Mouse (Mus musculus) lung, adult 2 months (tissue): ENCODE measurements around the gene Uox. TPM values are rescaled to one million over a fixed set of nuclear protein-coding genes. Genes with fewer than 3 reads are reported as not detected.

ENCODE experiments used
- DNase-seq: peaks from one replicate; pipeline ENCODE4 v3.0.0; 2022
- H3K4me1 ChIP-seq: fragments of 200-500 bp; 2 replicates; pipeline ENCODE4 v1.6.1; 2011; ENCODE audit warnings: low read length; ENCODE audit not compliant: control insufficient read depth, insufficient read depth
- H3K4me3 ChIP-seq: fragments of 200-500 bp; replicated peaks from 2 replicates; pipeline ENCODE3; 2011; ENCODE audit warnings: low read depth, mild to moderate bottlenecking, control low read depth, low read length; ENCODE audit errors: extremely low read depth
- CTCF ChIP-seq: fragments of 200-500 bp; IDR thresholded peaks from 2 replicates; pipeline ENCODE4 v1.5.1; 2011; ENCODE audit warnings: mild to moderate bottlenecking, low read length, control low read depth; ENCODE audit not compliant: insufficient read depth
- POLR2A ChIP-seq: fragments of 200-500 bp; IDR thresholded peaks from 2 replicates; pipeline ENCODE4 v1.6.1; 2011; ENCODE audit warnings: low read depth, mild to moderate bottlenecking, control low read depth, low read length, borderline replicate concordance; ENCODE audit errors: extremely low read depth
- WGBS: fragments of 180-500 bp; shearing (Covaris S2); methylation state at CpG from one replicate; pipeline ENCODE4 v1.1.7; 2018; 5-methylcytosine and 5-hydroxymethylcytosine counted together
- polyA plus RNA-seq: library from polyadenylated mRNA; depleted of rRNA; stranded (reverse); fragments of >200 nt; gene quantifications from 2 replicates; pipeline ENCODE4 v1.2.3, GENCODE M21; 2012

The Uox gene
- polyA plus RNA-seq, 1 experiment = 0.82 TPM

DNA sequence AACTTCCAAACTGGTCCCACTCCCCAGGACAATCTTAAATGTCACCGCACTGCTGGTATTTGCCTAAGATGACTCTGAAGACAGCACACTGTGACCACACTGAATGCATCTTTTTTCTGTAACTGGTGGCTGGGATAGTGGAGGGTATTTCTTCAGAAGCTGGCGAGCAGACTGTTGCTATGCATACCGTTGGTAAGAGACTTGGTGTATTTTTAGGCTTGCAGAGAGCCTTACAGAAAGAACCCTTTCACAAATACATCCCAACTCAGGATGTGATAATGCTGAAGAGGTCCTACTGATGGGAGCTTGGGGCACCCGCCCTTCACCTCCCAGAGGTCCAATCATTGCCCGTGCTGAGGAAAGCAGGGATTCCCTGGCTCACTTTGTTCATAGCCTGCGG is 12.7 kb upstream of the Uox start:
- TF ChIP-seq POLR2A = no peak
- Histone ChIP-seq H3K4me1 (no peaks in the 10 kb centered on the region), H3K4me3 (no peak overlapping the region)
- 80% methylated on average over 6 of the region's 6 CpGs for WGBS
- DNase-seq = no peak

DNA sequence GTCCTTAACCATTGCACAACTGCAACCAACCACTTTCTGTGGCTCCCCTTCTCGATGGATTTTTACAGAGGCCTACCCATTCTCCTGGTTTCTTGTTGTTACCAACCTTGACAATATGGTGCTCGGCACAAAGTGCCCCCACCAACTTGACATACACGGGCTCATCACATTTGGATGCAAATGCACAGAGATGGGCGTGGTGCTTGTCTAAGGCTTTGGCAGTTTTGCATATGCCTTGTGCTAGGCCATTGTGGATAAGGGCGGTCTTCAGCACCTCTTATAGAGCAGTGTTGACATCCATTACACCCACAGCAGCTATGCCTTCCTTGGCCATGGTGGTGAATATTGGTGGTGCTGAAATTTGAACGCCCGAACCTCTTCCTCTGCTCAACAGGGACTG is 7.3 kb upstream of the Uox start:
- WGBS = 91% methylated on average over 7 of the region's 7 CpGs
- H3K4me3 ChIP-seq = no peak overlapping the region
- H3K4me1 ChIP-seq = no peaks in the 10 kb centered on the region
- DNase-seq = no peak
- TF ChIP-seq CTCF = no peak

DNA sequence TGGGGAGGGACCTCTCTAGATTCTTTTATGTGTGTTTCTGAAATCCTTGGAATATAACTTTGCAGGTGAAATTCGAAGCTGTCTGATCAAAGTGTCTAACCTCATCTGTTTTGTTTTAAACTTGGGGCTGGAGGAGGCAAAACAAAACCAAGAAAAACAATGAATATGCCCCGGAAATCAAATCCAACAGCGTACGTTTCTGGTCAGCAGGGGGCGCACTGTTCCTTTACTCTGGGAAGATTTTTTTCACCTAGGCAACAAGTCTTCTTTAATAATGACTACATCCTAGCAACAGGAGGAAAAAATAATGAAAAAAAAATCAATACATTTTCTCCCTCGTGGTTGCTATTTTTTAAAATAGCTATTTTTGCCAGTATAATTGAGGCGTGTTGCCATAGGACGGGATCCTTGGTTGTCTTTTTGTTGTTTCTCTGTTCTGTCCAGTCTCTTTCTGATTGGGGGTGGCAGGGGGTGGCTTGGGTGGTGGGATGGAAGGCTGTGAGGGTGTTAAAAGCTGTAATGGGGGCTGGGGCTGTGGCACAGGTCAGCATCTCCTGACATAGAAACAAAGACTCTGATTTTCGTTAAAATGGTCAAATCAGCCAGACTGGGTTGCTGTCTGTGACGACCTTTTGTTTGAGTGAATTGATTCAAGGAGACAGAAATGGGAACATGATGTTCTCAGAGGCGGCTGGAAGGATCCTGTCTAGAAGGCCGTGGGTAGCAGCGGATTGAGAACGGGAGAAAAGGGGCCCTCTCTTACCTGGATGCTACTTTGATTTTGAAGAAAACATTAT is 5.8 kb upstream of the Uox start:
- Histone ChIP-seq H3K4me3 (no peak overlapping the region), H3K4me1 (no peaks in the 10 kb centered on the region)
- DNase-seq = peak; percentile 60
- TF ChIP-seq POLR2A = no peak
- TF ChIP-seq CTCF = peak; percentile 50
- WGBS = 39% methylated on average over 14 of the region's 14 CpGs

DNA sequence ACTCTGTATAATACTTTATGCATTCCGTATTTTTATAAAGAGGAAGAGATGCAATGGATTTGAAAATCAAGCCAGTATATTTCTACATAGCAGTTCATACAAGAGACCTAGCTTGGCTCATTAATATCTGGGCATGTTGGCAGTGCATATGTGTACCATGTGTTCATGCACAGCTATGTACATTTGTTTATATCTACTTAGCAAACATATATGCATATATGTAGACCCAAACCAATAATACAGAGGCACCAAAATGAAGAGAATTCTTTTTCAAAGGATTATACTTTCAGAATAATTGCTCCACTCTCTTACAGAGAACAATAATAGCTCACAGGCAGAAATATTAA is 5.2 kb upstream of the Uox start:
- no peak for DNase-seq
- no peak overlapping the region for H3K4me3 ChIP-seq
- TF ChIP-seq CTCF = no peak
- TF ChIP-seq POLR2A = no peak
- H3K4me1 ChIP-seq = no peaks in the 10 kb centered on the region
- WGBS = 90% methylated on average over 1 of the region's 1 CpGs

DNA sequence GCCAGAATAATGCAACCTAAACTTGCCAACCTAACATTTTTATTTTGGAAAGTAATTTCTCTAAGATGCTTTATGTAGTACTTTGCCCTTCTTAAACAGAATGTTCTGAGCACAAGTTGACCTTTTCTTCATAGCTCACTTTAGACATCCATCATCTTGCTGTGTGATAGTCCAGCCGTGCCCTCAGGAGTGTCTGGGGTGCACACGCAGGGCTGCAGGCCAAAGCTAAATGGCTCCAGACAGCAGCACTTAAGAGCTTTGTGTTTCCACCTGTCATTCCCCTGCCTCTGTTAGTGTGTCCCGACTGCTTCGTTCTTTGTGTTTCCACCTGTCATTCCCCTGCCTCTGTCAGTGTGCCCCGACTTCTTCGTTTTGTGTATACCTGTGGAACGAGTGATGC is 2.9 kb upstream of the Uox start:
- Histone ChIP-seq H3K4me1 (no peaks in the 10 kb centered on the region), H3K4me3 (no peak overlapping the region)
- TF ChIP-seq POLR2A (no peak), CTCF (no peak)
- 63% methylated on average over 7 of the region's 7 CpGs for WGBS
- no peak for DNase-seq

DNA sequence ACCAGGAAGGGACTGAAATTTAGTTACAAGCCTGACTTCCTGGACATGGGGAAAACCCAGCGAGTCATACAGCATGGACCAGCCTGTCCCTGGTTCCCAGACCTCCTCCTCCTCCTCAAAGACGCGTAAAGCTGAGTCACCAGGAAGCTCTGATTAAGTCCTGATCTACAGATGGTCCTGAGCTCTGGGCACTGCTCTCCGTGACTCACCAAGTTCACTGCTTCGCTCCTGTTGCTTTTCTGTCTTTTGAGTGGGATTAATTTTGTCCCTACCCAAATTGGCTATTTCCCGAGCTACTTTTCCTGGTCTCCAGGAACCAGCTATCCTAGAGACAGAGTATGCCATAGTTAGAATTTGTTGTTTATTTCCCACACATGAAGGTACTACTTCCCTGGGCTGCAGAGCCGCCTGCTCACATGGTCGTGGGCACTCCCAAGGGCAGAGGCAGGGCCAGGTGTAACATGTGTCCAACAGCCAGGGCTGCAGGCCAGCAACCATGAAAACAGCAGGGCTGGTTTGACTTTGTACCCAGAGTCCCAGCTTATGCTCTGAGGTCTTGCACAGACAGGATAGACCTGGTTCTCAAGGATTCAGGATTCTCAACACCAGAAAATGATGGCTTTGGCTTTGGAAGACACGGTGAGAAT is 2.2 kb upstream of the Uox start:
- no peak for DNase-seq
- WGBS = 48% methylated on average over 9 of the region's 9 CpGs
- no peaks in the 10 kb centered on the region for H3K4me1 ChIP-seq
- no peak for TF ChIP-seq POLR2A
- no peak for TF ChIP-seq CTCF
- H3K4me3 ChIP-seq = no peak overlapping the region

DNA sequence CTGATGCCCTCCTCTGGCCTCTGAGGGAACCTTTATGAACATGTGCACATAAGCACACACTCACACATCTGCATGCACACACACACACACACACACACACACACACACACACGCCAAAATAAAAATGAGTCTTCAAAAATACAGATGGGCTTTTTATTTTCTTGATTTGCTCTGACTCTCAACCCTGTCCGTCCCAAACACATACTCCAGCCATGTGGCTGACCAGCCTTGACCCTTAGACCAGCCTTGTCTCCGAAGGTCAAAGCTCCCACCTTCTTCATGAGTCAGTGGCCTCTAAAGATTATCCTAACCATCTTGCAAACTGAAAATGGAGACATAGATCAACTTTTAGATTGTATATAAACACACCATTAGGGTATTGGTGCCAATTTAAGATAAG is 632 bp upstream of the Uox start:
- TF ChIP-seq CTCF (no peak), POLR2A (no peak)
- no peaks in the 10 kb centered on the region for H3K4me1 ChIP-seq
- no peak overlapping the region for H3K4me3 ChIP-seq
- 92% methylated on average over 3 of the region's 3 CpGs for WGBS
- no peak for DNase-seq

DNA sequence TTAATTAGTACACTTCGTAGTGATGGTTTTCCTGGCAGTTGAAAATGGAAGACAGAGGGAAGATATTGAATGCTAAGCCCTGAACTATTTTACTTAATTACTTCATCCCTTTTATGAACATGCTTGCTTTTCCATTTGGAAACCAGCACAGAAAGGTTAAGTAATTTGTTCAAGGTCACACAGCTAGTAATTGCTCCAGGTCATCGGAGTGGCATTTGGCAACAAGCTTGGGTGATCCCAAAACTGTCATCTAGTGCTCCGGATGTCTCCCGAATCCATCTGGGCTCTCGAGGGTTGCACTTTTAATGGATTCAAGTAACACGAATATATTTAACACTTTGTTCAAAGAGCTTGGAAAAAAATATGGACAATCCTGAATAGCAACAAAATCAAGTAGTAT is 713 bp downstream of the Uox start:
- TF ChIP-seq POLR2A (no peak), CTCF (no peak)
- Histone ChIP-seq H3K4me3 (no peak overlapping the region), H3K4me1 (no peaks in the 10 kb centered on the region)
- DNase-seq = no peak
- 72% methylated on average over 6 of the region's 6 CpGs for WGBS

DNA sequence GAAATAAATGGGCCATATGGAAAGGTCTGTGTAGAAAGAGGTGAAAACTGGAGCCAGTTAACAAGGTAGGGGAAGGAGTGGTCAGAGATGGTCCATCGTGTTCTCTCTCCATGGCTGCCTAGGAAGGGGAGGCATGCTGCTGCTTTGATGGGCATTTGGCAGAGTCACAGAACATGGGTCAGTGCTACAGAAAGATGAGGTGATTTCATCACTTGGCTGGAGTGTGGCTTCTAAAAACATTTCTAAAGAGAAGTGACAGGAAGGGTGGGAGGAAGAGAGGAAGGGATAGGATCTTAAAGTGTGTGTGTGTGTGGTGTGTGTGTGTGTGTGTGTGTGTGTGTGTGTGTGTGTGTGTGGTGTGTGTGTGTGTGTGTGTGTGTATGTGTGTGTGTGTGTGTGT is 1.1 kb downstream of the Uox start:
- Histone ChIP-seq H3K4me1 (no peaks in the 10 kb centered on the region), H3K4me3 (no peak overlapping the region)
- TF ChIP-seq POLR2A (no peak), CTCF (no peak)
- 38% methylated on average over 1 of the region's 1 CpGs for WGBS
- no peak for DNase-seq

DNA sequence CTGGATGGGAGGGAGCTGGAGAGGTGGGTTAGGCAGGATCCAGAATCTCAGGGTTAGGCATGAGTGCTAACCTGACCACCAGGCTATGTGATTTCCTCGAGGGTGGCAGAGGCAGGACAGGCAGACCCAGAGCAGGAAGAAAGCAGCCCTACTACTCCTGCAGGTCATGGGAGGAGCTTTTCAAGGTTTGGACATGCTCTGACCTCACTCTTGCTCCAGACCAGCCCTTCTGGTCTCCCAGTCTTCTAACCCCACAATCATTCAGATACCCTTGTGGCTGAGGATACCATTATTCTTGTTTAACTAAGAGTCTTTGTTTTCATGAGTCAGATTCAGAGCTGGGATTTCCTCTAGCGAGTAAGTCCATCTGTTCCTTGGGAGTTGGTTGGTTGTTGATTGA is 7.4 kb downstream of the Uox start:
- no peaks in the 10 kb centered on the region for H3K4me1 ChIP-seq
- no peak for DNase-seq
- TF ChIP-seq POLR2A (no peak), CTCF (no peak)
- WGBS = 57% methylated on average over 2 of the region's 2 CpGs
- no peak overlapping the region for H3K4me3 ChIP-seq
